Mouse (Mus musculus) ES-E14 (cell line): ENCODE results near the gene Nsun6.

Experiments
- CHD2 ChIP-seq: IDR thresholded peaks from 2 replicates; pipeline ENCODE4 v1.6.1; 2014; ENCODE audit warnings: mild to moderate bottlenecking, low read depth, low read length, inconsistent platforms
- HCFC1 ChIP-seq: IDR thresholded peaks from 2 replicates; pipeline ENCODE4 v1.6.1; 2012; ENCODE audit warnings: low read length, inconsistent platforms, borderline replicate concordance; ENCODE audit not compliant: insufficient read depth
- MAFK ChIP-seq: IDR thresholded peaks from 2 replicates; pipeline ENCODE4 v1.6.1; 2014; ENCODE audit warnings: mild to moderate bottlenecking, low read depth, low read length, inconsistent platforms; ENCODE audit not compliant: insufficient read depth
- ZC3H11A ChIP-seq: IDR thresholded peaks from 2 replicates; pipeline ENCODE4 v1.6.1; 2012; ENCODE audit warnings: low read depth, mild to moderate bottlenecking, inconsistent platforms, low read length, borderline replicate concordance
- ZNF384 ChIP-seq: IDR thresholded peaks from 2 replicates; pipeline ENCODE4 v1.6.1; 2012; ENCODE audit warnings: low read depth, low read length, inconsistent platforms

- TF ChIP-seq ZNF384 (no peak), MAFK (no peak), CHD2 (no peak), ZC3H11A (no peak), HCFC1 (no peak)
Observed at GRCm38 (mm10) chr2:15007531-15007930, 47.3 kb downstream of the Nsun6 start.
